Mouse (Mus musculus) cerebellum, postnatal 14 days (tissue): ENCODE measurements around the gene Alox8.

Experiments
- DNase-seq, 2 experiments: peaks; one replicate each; pipeline ENCODE4 v3.0.0; 2021; ENCODE audit warnings: mixed read lengths in 2 of 2

Gene Alox8

DNA sequence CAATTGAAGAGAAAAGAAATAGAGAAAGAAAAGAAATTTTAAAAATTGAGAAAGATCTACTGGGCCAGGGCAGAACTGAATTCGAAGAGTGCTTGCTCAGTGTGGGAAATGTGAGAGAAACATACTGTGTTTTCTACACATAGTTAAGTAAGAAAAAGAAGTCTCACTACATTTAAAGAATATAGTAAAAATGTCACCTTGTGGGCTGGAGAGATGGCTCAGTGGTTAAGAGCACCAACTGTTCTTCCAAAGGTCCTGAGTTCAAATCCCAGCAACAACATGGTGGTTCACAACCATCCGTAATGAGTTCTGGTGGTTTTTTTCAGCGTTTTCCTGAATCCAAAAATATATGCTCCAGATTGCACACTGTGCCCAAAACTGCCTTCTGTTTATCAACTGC lies 19.1 kb downstream of the Alox8 start:
- no peak for DNase-seq

- no peak for DNase-seq
These were observed 22.9 kb downstream of the Alox8 start for GRCm38 (mm10) chr11:69174722-69175121.

GRCm38 (mm10) chr11:69172606-69173005 lies 25.0 kb downstream of the Alox8 start:
- DNase-seq = no peak

GRCm38 (mm10) chr11:69171626-69172025 lies 26.0 kb downstream of the Alox8 start:
- DNase-seq = peak; percentile 78 to 84

- DNase-seq = peak in 1 of 2 experiments; percentile 41
These were observed 28.3 kb downstream of the Alox8 start for GRCm38 (mm10) chr11:69169313-69169712.

GRCm38 (mm10) chr11:69156800-69157199 lies 40.8 kb downstream of the Alox8 start, which contains the start of gene Alox12b:
TSS of gene Alox12b (plus strand) at chr11:69156989.
- no peak for DNase-seq

DNA sequence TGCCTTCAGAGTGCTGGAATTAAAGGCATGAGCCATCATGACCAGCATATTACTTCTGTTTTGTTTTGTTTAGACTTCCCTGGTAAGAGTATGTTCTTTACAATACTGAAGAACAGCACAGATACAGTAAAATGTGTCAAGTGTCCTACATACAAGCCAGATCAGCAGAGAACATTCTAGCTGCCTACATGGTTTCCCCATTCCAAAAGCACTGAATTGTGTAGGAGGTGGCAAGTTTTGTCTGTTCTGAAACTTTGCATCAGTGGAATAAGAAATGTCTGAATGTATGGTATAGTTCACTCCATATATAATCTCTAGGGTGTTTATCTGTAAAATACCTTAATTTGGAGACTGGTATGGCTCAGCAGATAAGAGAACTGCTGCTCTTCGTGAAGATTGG lies 42.3 kb downstream of the Alox8 start:
- DNase-seq = no peak

- no peak for DNase-seq
These were observed 43.8 kb downstream of the Alox8 start for GRCm38 (mm10) chr11:69153831-69154230.

DNA sequence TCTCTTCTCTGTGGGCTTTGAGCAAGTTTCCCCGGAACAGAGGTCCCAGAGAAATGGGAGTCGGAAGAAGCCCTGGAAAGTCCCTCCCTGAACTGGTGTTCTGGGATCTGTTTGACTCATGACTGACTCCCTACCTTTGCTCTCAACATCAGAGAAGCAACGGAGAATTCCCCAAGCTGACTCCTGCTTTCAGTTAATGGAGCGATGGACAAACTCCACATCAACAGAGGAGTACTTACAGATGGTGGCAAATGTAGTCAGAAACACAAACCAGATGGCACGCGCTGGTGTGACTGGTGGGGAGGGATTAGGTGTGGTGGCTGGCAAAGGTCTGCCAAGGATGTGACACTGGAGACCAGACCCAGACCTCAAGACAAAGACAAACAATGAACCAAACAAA lies 46.6 kb downstream of the Alox8 start:
- no peak for DNase-seq

GRCm38 (mm10) chr11:69150444-69150843 lies 47.2 kb downstream of the Alox8 start:
- DNase-seq = peak; percentile 89 to 94

DNA sequence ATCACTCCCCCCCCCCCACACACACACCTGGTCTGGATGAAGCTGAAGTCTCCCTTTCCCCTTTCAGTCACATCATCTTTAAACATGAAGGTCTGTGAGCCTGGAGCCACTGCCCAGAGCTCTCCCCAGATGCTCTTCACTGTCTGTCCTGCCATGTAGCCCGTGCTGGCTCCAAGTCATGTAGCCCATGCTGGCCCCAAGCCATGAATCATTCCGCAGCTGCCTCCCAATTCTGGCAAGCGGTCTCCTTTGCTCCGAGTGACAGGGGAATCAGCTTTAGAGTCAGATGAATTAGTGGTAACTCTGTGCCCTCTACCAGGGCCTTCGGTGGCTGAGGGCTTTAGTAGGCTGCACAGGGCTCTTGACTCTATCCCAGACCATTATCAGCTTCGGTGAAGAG lies 47.9 kb downstream of the Alox8 start:
- peak; percentile 60 to 75 for DNase-seq

DNA sequence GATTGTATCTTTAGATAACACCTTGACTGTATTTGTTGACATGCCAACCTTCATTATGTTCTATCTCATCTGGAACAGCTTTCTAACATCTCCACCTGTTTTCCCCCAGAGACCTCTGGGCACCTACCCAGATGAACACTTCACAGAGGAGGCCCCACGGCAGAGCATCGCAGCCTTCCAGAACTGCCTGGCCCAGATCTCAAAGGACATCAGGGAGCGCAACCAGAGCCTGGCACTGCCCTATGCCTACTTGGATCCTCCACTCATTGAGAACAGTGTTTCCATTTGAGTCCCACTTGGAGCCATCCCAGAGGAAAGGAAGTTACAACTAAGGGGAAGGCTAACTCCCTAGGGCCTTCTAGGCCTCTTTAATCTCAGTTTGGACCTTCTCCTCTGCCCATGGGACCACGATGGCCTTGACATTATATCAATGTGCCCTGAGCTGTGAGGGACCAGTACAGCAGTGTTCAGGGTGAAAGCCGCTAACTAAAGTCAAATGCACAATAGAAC lies 49.1 kb downstream of the Alox8 start:
- DNase-seq = peak; percentile 56 to 68

GRCm38 (mm10) chr11:69147546-69147945 lies 50.1 kb downstream of the Alox8 start:
- DNase-seq = peak; percentile 62 to 67

DNA sequence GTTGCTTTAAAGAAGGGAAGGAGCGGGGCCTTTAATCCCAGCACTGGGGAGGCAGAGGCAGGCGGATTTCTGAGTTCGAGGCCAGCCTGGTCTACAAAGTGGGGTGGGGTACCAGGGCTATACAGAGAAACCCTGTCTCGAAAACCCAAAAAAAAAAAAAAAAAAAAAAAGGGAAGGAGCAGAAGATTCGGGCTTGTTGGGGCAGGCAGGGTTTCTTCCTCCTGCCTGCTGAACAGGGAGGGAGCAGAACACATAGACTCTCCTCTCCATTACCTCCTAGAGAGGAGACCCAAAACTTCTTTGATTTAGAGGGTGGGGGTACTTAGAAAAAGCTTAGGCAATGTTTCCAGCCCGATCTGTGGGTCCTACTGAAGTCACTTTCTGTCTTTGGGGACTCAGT lies 62.3 kb downstream of the Alox8 start:
- no peak for DNase-seq

DNA sequence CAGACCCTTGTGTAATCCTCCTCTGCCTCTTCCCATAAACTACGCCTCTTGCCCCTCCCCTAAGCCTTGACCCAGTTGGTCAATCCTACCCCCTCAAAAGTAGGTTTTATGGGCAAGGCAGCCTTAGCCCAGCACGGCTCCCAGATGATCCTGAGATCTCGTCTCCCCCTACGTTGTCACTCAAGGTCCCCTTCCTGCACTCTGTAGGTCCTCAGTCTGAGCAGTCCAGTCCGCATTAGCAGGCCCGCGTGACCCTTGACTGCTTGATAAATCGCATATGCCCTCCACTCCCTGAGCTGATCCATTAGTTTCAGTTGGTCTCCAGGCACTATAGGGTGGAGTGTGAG lies 63.0 kb downstream of the Alox8 start:
- DNase-seq = no peak
